Mouse (Mus musculus) testis, postnatal 14 days (tissue): Measurements from ENCODE around the gene Dctpp1.

Experiments used
- DNase-seq: peaks from one replicate; pipeline ENCODE4 v3.0.0; 2021; ENCODE audit warnings: low spot score

Dctpp1 gene

GRCm38 (mm10) chr7:127208553-127209438 is 51.7 kb downstream of the Dctpp1 start, which contains the start of gene Mylpf:
Gene Mylpf, plus strand, starts transcription at chr7:127208890.
- DNase-seq: peak; percentile 93

GRCm38 (mm10) chr7:127208295-127208552 is 52.3 kb downstream of the Dctpp1 start, which contains the start of gene Tbc1d10b:
Gene Tbc1d10b, minus strand, starts transcription at chr7:127208468.
- DNase-seq: no peak

- peak; percentile 58 for DNase-seq
These were observed 52.9 kb downstream of the Dctpp1 start for GRCm38 (mm10) chr7:127207374-127208294.
